Mouse (Mus musculus): ENCODE results near the gene Cherp. TPM values are rescaled to one million over a fixed set of nuclear protein-coding genes. Genes with fewer than 3 reads are reported as not detected.

The Cherp gene
- polyA plus RNA-seq (2015; fragmentation: Nextera tagmentation; extraction: Ambion mirVana) = 41.2 and 52.0 TPM in 2 replicates

- H3K27ac ChIP-seq (replicated peaks) = peak within 1 kb of the TSS; percentile 92
- under 1% methylated on average over 79 of the region's 80 CpGs for WGBS
- no peaks in the 10 kb centered on the region for H3K27me3 ChIP-seq (replicated peaks)
- H3K9me3 ChIP-seq (replicated peaks) = no peaks in the 10 kb centered on the region
- ATAC-seq (ENCODE audit: low FRiP score) = peak; percentile 97
- peak within 1 kb of the TSS; percentile 78 for H3K9ac ChIP-seq (replicated peaks)
- H3K4me2 ChIP-seq = peak within 1 kb of the TSS; percentile 95
- peaks cover 38% of the 10 kb centered on the region for H3K36me3 ChIP-seq
- H3K4me3 ChIP-seq (replicated peaks) = peak within 1 kb of the TSS; percentile 80
- H3K4me1 ChIP-seq = peaks cover 29% of the 10 kb centered on the region
Measured at GRCm38 (mm10) chr8:72474826-72475546, at the start of gene Cherp. Gene Cherp, minus strand, starts transcription at chr8:72475226.

GRCm38 (mm10) chr8:72521888-72522287, 46.9 kb upstream of the Cherp start:
- Histone ChIP-seq H3K36me3 (no peaks in the 10 kb centered on the region), H3K4me3 (replicated peaks) (no peak overlapping the region), H3K4me1 (no peaks in the 10 kb centered on the region), H3K9ac (replicated peaks) (no peak overlapping the region), H3K4me2 (no peak overlapping the region), H3K9me3 (replicated peaks) (no peaks in the 10 kb centered on the region), H3K27ac (replicated peaks) (no peak overlapping the region), H3K27me3 (replicated peaks) (no peaks in the 10 kb centered on the region)
- no peak for ATAC-seq (ENCODE audit: low FRiP score)

- Histone ChIP-seq H3K27ac (replicated peaks) (no peak overlapping the region), H3K36me3 (no peaks in the 10 kb centered on the region), H3K9ac (replicated peaks) (no peak overlapping the region), H3K9me3 (replicated peaks) (no peaks in the 10 kb centered on the region), H3K4me2 (no peak overlapping the region), H3K4me1 (no peaks in the 10 kb centered on the region), H3K27me3 (replicated peaks) (no peaks in the 10 kb centered on the region), H3K4me3 (replicated peaks) (no peak overlapping the region)
- 66% methylated on average over 7 of the region's 7 CpGs for WGBS
- no peak for ATAC-seq (ENCODE audit: low FRiP score)
Measured at GRCm38 (mm10) chr8:72517421-72517988, 42.5 kb upstream of the Cherp start.

- no peak for ATAC-seq (ENCODE audit: low FRiP score)
- WGBS = 94% methylated on average over 1 of the region's 1 CpGs
- no peak overlapping the region for H3K27ac ChIP-seq (replicated peaks)
- no peak overlapping the region for H3K9ac ChIP-seq (replicated peaks)
- no peak overlapping the region for H3K4me2 ChIP-seq
- no peaks in the 10 kb centered on the region for H3K4me1 ChIP-seq
- no peaks in the 10 kb centered on the region for H3K9me3 ChIP-seq (replicated peaks)
- H3K4me3 ChIP-seq (replicated peaks) = no peak overlapping the region
- H3K36me3 ChIP-seq = no peaks in the 10 kb centered on the region
- H3K27me3 ChIP-seq (replicated peaks) = no peaks in the 10 kb centered on the region
Measured at GRCm38 (mm10) chr8:72513158-72513557, 38.1 kb upstream of the Cherp start.

- H3K4me2 ChIP-seq = no peak overlapping the region
- 90% methylated on average over 1 of the region's 1 CpGs for WGBS
- H3K36me3 ChIP-seq = no peaks in the 10 kb centered on the region
- no peaks in the 10 kb centered on the region for H3K27me3 ChIP-seq (replicated peaks)
- H3K27ac ChIP-seq (replicated peaks) = no peak overlapping the region
- no peaks in the 10 kb centered on the region for H3K9me3 ChIP-seq (replicated peaks)
- ATAC-seq (ENCODE audit: low FRiP score) = no peak
- no peak overlapping the region for H3K9ac ChIP-seq (replicated peaks)
- 0 out of 2 replicates have a peak, but pooled peaks cover 3% of the 10 kb centered on the region for H3K4me1 ChIP-seq
- H3K4me3 ChIP-seq (replicated peaks) = no peak overlapping the region
Measured at GRCm38 (mm10) chr8:72512648-72513047, 37.6 kb upstream of the Cherp start.

GRCm38 (mm10) chr8:72507505-72507904, 32.5 kb upstream of the Cherp start:
- Histone ChIP-seq H3K4me3 (replicated peaks) (no peak overlapping the region), H3K9me3 (replicated peaks) (no peaks in the 10 kb centered on the region), H3K9ac (replicated peaks) (no peak overlapping the region), H3K36me3 (no peaks in the 10 kb centered on the region), H3K4me2 (no peak overlapping the region), H3K27me3 (replicated peaks) (no peaks in the 10 kb centered on the region), H3K4me1 (peaks cover 15% of the 10 kb centered on the region), H3K27ac (replicated peaks) (no peak overlapping the region)
- WGBS = 86% methylated on average over 1 of the region's 1 CpGs
- ATAC-seq (ENCODE audit: low FRiP score) = no peak

DNA sequence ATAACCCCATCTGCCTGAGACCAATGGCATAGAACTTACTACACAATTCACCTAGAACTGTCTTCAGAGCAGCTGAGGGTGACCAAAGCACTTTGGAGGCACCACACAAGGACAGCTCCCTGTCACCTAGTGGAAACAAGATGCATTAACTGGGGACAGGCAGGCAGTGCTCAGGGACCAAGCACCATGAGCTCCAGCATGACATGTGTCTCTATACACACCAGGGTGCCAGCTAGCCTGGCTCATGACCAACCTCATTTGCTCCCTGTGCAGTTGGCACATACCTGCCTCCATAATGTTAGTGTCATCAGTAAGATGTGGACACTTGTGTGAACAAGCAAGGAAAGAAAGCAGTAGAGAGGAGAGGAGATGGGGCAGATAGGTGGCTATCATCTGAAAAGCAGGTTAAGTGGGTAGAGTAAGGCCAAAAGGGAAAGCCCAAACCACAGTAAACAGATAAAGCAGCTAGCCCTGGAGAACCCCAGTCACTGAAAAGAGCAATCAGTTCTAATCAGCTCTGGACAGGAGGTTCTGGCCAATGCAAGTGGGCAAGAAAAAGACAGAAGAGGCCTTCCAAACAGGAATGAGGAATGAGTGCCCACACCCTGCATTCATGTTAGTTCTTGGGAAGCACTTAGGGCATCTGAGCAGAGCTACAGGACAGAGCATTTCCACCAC, 29.8 kb upstream of the Cherp start:
- H3K27ac ChIP-seq (replicated peaks) = no peak overlapping the region
- no peak overlapping the region for H3K9ac ChIP-seq (replicated peaks)
- H3K4me1 ChIP-seq = peaks cover 15% of the 10 kb centered on the region
- ATAC-seq (ENCODE audit: low FRiP score) = no peak
- no peak overlapping the region for H3K4me3 ChIP-seq (replicated peaks)
- H3K36me3 ChIP-seq = no peaks in the 10 kb centered on the region
- no peaks in the 10 kb centered on the region for H3K9me3 ChIP-seq (replicated peaks)
- H3K27me3 ChIP-seq (replicated peaks) = no peaks in the 10 kb centered on the region
- no peak overlapping the region for H3K4me2 ChIP-seq

- Histone ChIP-seq H3K27ac (replicated peaks) (no peak overlapping the region), H3K9ac (replicated peaks) (no peak overlapping the region), H3K36me3 (no peaks in the 10 kb centered on the region), H3K9me3 (replicated peaks) (no peaks in the 10 kb centered on the region), H3K4me2 (no peak overlapping the region), H3K4me1 (peaks cover 15% of the 10 kb centered on the region), H3K4me3 (replicated peaks) (no peak overlapping the region), H3K27me3 (replicated peaks) (no peaks in the 10 kb centered on the region)
- ATAC-seq (ENCODE audit: low FRiP score) = no peak
Measured at GRCm38 (mm10) chr8:72504137-72504536, 29.1 kb upstream of the Cherp start.

DNA sequence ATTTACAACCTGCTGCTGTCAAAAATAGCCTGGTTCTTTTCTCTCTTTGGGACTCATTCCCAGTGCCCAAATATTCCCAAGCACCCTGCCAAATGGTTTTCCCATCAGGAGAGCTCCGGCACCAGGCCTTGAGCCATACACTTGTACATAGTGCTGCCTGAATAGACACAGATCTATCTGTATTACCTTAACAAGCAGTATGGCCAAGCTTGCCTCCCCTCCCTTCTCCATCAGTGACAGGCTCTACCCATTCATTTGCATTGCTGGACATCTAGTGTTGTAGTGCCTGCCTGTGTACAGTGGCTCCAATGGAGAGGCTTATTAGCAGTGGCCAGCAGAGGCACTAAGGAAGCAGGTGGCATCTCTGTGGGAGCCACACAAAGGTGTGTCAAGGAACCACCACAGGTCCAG, 25.5 kb upstream of the Cherp start:
- Histone ChIP-seq H3K27me3 (replicated peaks) (no peaks in the 10 kb centered on the region), H3K36me3 (peaks cover 14% of the 10 kb centered on the region), H3K4me2 (no peak overlapping the region), H3K27ac (replicated peaks) (no peak overlapping the region), H3K4me1 (peaks cover 9% of the 10 kb centered on the region), H3K4me3 (replicated peaks) (no peak overlapping the region), H3K9me3 (replicated peaks) (no peaks in the 10 kb centered on the region), H3K9ac (replicated peaks) (no peak overlapping the region)
- WGBS = 80% methylated on average over 1 of the region's 1 CpGs
- ATAC-seq (ENCODE audit: low FRiP score) = no peak

GRCm38 (mm10) chr8:72499521-72500284, 24.7 kb upstream of the Cherp start:
- Histone ChIP-seq H3K9me3 (replicated peaks) (no peaks in the 10 kb centered on the region), H3K4me1 (peaks cover 7% of the 10 kb centered on the region), H3K9ac (replicated peaks) (no peak overlapping the region), H3K27ac (replicated peaks) (no peak overlapping the region), H3K27me3 (replicated peaks) (no peaks in the 10 kb centered on the region), H3K4me3 (replicated peaks) (no peak overlapping the region), H3K36me3 (peaks cover 22% of the 10 kb centered on the region), H3K4me2 (no peak overlapping the region)
- no peak for ATAC-seq (ENCODE audit: low FRiP score)
- 87% methylated on average over 2 of the region's 2 CpGs for WGBS

- WGBS = 93% methylated on average over 4 of the region's 4 CpGs
- Histone ChIP-seq H3K36me3 (peaks cover 22% of the 10 kb centered on the region), H3K4me1 (peaks cover 11% of the 10 kb centered on the region), H3K27me3 (replicated peaks) (no peaks in the 10 kb centered on the region), H3K4me2 (no peak overlapping the region), H3K9ac (replicated peaks) (no peak overlapping the region), H3K4me3 (replicated peaks) (no peak overlapping the region), H3K9me3 (replicated peaks) (no peaks in the 10 kb centered on the region), H3K27ac (replicated peaks) (no peak overlapping the region)
- ATAC-seq (ENCODE audit: low FRiP score) = no peak
Measured at GRCm38 (mm10) chr8:72498527-72498926, 23.5 kb upstream of the Cherp start.
